Mouse (Mus musculus) thymus, adult 2 months (tissue): ENCODE measurements at regions not wholly inside any gene's neighbourhood (a gene's known extent, or its start where the extent isn't known, plus 50 kb on each side); places are given as distances from the start of the nearest gene placed in this dataset.

ENCODE experiments used
- DNase-seq: peaks from one replicate; pipeline ENCODE4 v3.0.0; 2021
- H3K27ac ChIP-seq: fragments of 200-500 bp; 2 replicates; pipeline ENCODE4 v1.5.1; 2012; ENCODE audit warnings: low read length, control low read depth; ENCODE audit not compliant: control insufficient read depth, insufficient read depth
- H3K27me3 ChIP-seq: fragments of 200-500 bp; 2 replicates; pipeline ENCODE4 v1.6.1; 2012; ENCODE audit warnings: mild to moderate bottlenecking, low read length, moderate library complexity, mixed read lengths; ENCODE audit not compliant: control insufficient read depth, insufficient read depth
- H3K36me3 ChIP-seq: fragments of 200-500 bp; 2 replicates; pipeline ENCODE4 v1.6.1; 2012; ENCODE audit warnings: mild to moderate bottlenecking, low read length, moderate library complexity; ENCODE audit not compliant: control insufficient read depth, insufficient read depth
- H3K4me1 ChIP-seq: fragments of 200-500 bp; replicated peaks from 2 replicates; pipeline ENCODE4 v1.6.1; 2012; ENCODE audit warnings: low read length; ENCODE audit not compliant: control insufficient read depth, insufficient read depth
- H3K4me3 ChIP-seq: fragments of 200-500 bp; 2 replicates; pipeline ENCODE4 v1.5.1; 2012; ENCODE audit warnings: mild to moderate bottlenecking, low read length, control low read depth, moderate library complexity; ENCODE audit not compliant: control insufficient read depth, insufficient read depth
- CTCF ChIP-seq: fragments of 200-500 bp; IDR thresholded peaks from 2 replicates; pipeline ENCODE4 v1.5.1; 2012; ENCODE audit warnings: mild to moderate bottlenecking, control low read depth, low read length, moderate library complexity, borderline replicate concordance; ENCODE audit not compliant: control insufficient read depth, poor library complexity, insufficient read depth; ENCODE audit errors: extremely low read depth
- POLR2A ChIP-seq: fragments of 200-500 bp; IDR thresholded peaks from 2 replicates; pipeline ENCODE4 v1.6.1; 2012; ENCODE audit warnings: mild to moderate bottlenecking, low read length, control low read depth, moderate library complexity; ENCODE audit not compliant: control insufficient read depth, poor library complexity, insufficient read depth; ENCODE audit errors: extremely low read depth
- WGBS: fragments of 180-500 bp; shearing (Covaris S2); methylation state at CpG from one replicate; pipeline ENCODE4 v1.1.7; 2018; 5-methylcytosine and 5-hydroxymethylcytosine counted together

GRCm38 (mm10) chr8:109087781-109088180 is 406.0 kb upstream of the Pmfbp1 start:
- Histone ChIP-seq H3K36me3 (no peaks in the 10 kb centered on the region), H3K27ac (no peak overlapping the region), H3K4me1 (no peaks in the 10 kb centered on the region), H3K4me3 (no peak overlapping the region), H3K27me3 (no peaks in the 10 kb centered on the region)
- WGBS: 54% methylated on average over 1 of the region's 1 CpGs
- no peak for TF ChIP-seq CTCF
- DNase-seq: no peak

- no peaks in the 10 kb centered on the region for H3K36me3 ChIP-seq
- no peaks in the 10 kb centered on the region for H3K4me1 ChIP-seq
- WGBS: 94% methylated on average over 15 of the region's 15 CpGs
- no peak overlapping the region for H3K4me3 ChIP-seq
- TF ChIP-seq CTCF (no peak), POLR2A (no peak)
- no peaks in the 10 kb centered on the region for H3K27me3 ChIP-seq
- DNase-seq: no peak
- H3K27ac ChIP-seq: no peak overlapping the region
Observed at GRCm38 (mm10) chr8:109099671-109100070, 394.2 kb upstream of the Pmfbp1 start.

GRCm38 (mm10) chr8:109101416-109101815 is 392.4 kb upstream of the Pmfbp1 start:
- Histone ChIP-seq H3K4me1 (no peaks in the 10 kb centered on the region), H3K27ac (no peak overlapping the region), H3K36me3 (no peaks in the 10 kb centered on the region), H3K27me3 (no peaks in the 10 kb centered on the region), H3K4me3 (no peak overlapping the region)
- DNase-seq: no peak
- TF ChIP-seq CTCF (no peak), POLR2A (no peak)
- WGBS: 85% methylated on average over 5 of the region's 5 CpGs

- Histone ChIP-seq H3K27me3 (no peaks in the 10 kb centered on the region), H3K36me3 (no peaks in the 10 kb centered on the region), H3K4me1 (no peaks in the 10 kb centered on the region), H3K4me3 (no peak overlapping the region), H3K27ac (no peak overlapping the region)
- no peak for DNase-seq
- no peak for TF ChIP-seq POLR2A
- no peak for TF ChIP-seq CTCF
- 90% methylated on average over 6 of the region's 6 CpGs for WGBS
Observed at GRCm38 (mm10) chr8:109104798-109105326, 389.0 kb upstream of the Pmfbp1 start.

GRCm38 (mm10) chr8:109105693-109106092 is 388.1 kb upstream of the Pmfbp1 start:
- Histone ChIP-seq H3K27me3 (no peaks in the 10 kb centered on the region), H3K36me3 (no peaks in the 10 kb centered on the region), H3K4me1 (no peaks in the 10 kb centered on the region), H3K27ac (no peak overlapping the region), H3K4me3 (no peak overlapping the region)
- WGBS: 77% methylated on average over 6 of the region's 6 CpGs
- no peak for DNase-seq
- no peak for TF ChIP-seq POLR2A
- TF ChIP-seq CTCF: no peak

DNA sequence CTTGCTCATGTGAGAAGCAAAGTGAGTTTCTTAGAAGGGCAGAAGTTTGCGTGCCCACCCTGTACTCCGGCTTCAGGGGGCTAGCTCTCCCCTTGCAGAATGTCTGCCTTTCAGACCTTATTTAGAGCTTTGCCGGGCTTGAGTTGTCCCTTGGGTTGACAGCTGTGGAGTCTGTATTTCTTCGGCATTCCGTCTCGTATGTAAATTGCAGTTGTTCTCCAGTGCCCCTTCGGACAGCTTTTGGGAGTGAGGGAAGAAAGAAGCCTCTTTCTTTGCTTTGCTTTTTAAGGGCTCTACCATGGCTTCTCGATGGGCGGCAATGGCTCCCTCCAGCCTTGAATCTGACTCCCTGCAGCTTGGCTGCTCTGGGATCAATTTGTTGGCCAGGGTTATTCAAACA is 386.9 kb upstream of the Pmfbp1 start:
- Histone ChIP-seq H3K36me3 (no peaks in the 10 kb centered on the region), H3K27ac (no peak overlapping the region), H3K4me1 (no peaks in the 10 kb centered on the region), H3K4me3 (no peak overlapping the region), H3K27me3 (no peaks in the 10 kb centered on the region)
- WGBS: 95% methylated on average over 9 of the region's 9 CpGs
- TF ChIP-seq CTCF (no peak), POLR2A (no peak)
- DNase-seq: no peak

- 54% methylated on average over 12 of the region's 12 CpGs for WGBS
- Histone ChIP-seq H3K36me3 (no peaks in the 10 kb centered on the region), H3K4me3 (no peak overlapping the region), H3K4me1 (no peaks in the 10 kb centered on the region), H3K27ac (no peak overlapping the region), H3K27me3 (no peaks in the 10 kb centered on the region)
- DNase-seq: no peak
- TF ChIP-seq CTCF: no peak
- no peak for TF ChIP-seq POLR2A
Observed at GRCm38 (mm10) chr8:109107762-109108161, 386.1 kb upstream of the Pmfbp1 start.
